Mouse (Mus musculus): ENCODE results near the gene Dbx1. TPM values are rescaled to one million over a fixed set of nuclear protein-coding genes. Genes with fewer than 3 reads are reported as not detected.

The Dbx1 gene
- polyA plus RNA-seq, 1 experiment, result not detected

DNA sequence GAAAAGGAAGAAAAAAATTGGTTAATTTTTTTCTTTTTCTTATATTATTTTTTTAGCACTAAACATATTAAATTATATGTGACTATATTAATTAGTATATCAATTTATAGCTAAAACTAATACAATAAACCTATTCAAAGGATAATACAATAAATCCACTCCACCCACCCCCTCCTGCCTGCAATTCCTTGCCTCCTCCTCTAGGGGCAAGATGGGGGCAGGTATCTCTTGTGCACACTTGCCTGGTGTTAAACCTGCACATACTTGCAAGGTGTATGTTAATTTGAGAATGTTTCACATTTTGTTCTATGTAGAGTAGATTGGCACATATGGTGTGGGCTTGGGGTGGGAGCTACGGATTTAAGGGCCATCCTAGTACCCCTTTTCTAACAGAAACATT, 16.5 kb downstream of the Dbx1 start:
- Histone ChIP-seq H3K79me3 (ENCODE audit: low read depth) (no peaks in the 10 kb centered on the region), H3K79me2 (ENCODE audit: control insufficient read depth, insufficient read depth) (no peaks in the 10 kb centered on the region), H3K36me3 (ENCODE audit: control insufficient read depth, insufficient read depth) (no peaks in the 10 kb centered on the region), H3K4me3 (ENCODE audit: insufficient read depth, poor library complexity, severe bottlenecking) (no peak overlapping the region), H3K27me3 (ENCODE audit: control insufficient read depth, insufficient read depth, insufficient read length) (peaks cover 11% of the 10 kb centered on the region), H3ac (ENCODE audit: control insufficient read depth, insufficient read length, low read depth) (no peak overlapping the region)
- TF ChIP-seq CEBPB (IDR thresholded peaks at IDR 0.05; ENCODE audit: low read depth) (no peak), CTCF (IDR thresholded peaks at IDR 0.05; ENCODE audit: control insufficient read depth, insufficient read depth, insufficient read length) (no peak), USF1 (IDR thresholded peaks at IDR 0.05; ENCODE audit: low read depth) (no peak), FOSL1 (IDR thresholded peaks at IDR 0.05; ENCODE audit: insufficient read depth, low read length, poor library complexity, severe bottlenecking) (no peak), MYOG (IDR thresholded peaks at IDR 0.05; ENCODE audit: control insufficient read depth, extremely low read depth, insufficient read length) (no peak), MYOD1 (IDR thresholded peaks at IDR 0.05; ENCODE audit: control insufficient read depth, insufficient read length, low read depth) (no peak), MAX (IDR thresholded peaks at IDR 0.05) (no peak)

DNA sequence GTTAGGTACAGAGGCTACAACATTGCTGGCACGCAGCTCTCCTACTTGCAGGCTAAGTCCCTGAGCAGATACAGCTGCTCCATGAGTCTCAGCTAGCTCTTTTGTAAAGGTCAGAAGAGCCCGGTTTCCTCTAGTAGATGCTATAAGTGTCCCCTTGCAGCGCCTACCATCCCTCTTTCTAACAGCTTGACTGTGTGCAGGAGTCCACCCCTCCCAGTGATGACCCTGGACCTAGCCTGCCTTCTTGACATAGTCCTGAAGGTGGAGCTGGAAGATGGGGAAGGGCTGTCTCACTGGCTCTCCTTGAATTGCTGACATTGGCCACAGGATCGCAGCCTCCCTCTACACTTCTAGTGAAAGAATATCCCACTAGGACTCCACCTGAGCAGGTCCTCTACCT, 19.6 kb downstream of the Dbx1 start:
- Histone ChIP-seq H3K79me2 (ENCODE audit: control insufficient read depth, insufficient read depth) (no peaks in the 10 kb centered on the region), H3K79me3 (ENCODE audit: low read depth) (no peaks in the 10 kb centered on the region), H3K36me3 (ENCODE audit: control insufficient read depth, insufficient read depth) (no peaks in the 10 kb centered on the region), H3K4me3 (ENCODE audit: insufficient read depth, poor library complexity, severe bottlenecking) (no peak overlapping the region), H3ac (ENCODE audit: control insufficient read depth, insufficient read length, low read depth) (no peak overlapping the region), H3K27me3 (ENCODE audit: control insufficient read depth, insufficient read depth, insufficient read length) (peaks cover 2% of the 10 kb centered on the region)
- TF ChIP-seq MYOD1 (IDR thresholded peaks at IDR 0.05; ENCODE audit: control insufficient read depth, insufficient read length, low read depth) (no peak), CEBPB (IDR thresholded peaks at IDR 0.05; ENCODE audit: low read depth) (no peak), MYOG (IDR thresholded peaks at IDR 0.05; ENCODE audit: control insufficient read depth, extremely low read depth, insufficient read length) (no peak), MAX (IDR thresholded peaks at IDR 0.05) (no peak), FOSL1 (IDR thresholded peaks at IDR 0.05; ENCODE audit: insufficient read depth, low read length, poor library complexity, severe bottlenecking) (no peak), USF1 (IDR thresholded peaks at IDR 0.05; ENCODE audit: low read depth) (no peak), CTCF (IDR thresholded peaks at IDR 0.05; ENCODE audit: control insufficient read depth, insufficient read depth, insufficient read length) (no peak)

DNA sequence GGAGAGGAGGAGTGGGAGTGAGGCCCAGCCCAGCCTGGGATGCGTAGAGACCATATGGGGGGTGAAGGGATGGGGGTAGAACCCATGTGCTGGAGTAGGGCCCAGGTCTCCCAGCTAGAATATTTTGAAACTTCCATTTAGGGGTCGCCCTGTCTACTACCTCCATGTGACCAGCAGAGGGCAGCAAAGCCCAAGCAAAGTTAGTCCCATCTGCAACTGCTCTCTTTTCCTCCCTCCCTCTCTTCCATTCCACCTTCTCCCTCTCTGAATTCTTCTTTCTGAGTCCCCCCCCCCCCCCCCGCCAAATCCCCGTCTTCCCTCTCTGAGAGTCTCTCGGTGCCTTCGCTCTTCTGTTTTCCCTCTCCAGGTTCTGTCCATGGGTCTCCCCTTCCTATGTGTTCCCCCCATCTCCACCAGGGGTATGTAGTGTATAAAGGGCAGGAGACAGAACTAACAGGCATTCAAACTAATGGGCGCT, 20.4 kb downstream of the Dbx1 start:
- Histone ChIP-seq H3K79me3 (ENCODE audit: low read depth) (no peaks in the 10 kb centered on the region), H3K79me2 (ENCODE audit: control insufficient read depth, insufficient read depth) (no peaks in the 10 kb centered on the region), H3K36me3 (ENCODE audit: control insufficient read depth, insufficient read depth) (no peaks in the 10 kb centered on the region), H3K27me3 (ENCODE audit: control insufficient read depth, insufficient read depth, insufficient read length) (no peaks in the 10 kb centered on the region), H3ac (ENCODE audit: control insufficient read depth, insufficient read length, low read depth) (no peak overlapping the region), H3K4me3 (ENCODE audit: insufficient read depth, poor library complexity, severe bottlenecking) (no peak overlapping the region)
- peak; percentile 71 for TF ChIP-seq CTCF (IDR thresholded peaks at IDR 0.05; ENCODE audit: control insufficient read depth, insufficient read depth, insufficient read length)
- no peak for TF ChIP-seq FOSL1 (IDR thresholded peaks at IDR 0.05; ENCODE audit: insufficient read depth, low read length, poor library complexity, severe bottlenecking)

DNA sequence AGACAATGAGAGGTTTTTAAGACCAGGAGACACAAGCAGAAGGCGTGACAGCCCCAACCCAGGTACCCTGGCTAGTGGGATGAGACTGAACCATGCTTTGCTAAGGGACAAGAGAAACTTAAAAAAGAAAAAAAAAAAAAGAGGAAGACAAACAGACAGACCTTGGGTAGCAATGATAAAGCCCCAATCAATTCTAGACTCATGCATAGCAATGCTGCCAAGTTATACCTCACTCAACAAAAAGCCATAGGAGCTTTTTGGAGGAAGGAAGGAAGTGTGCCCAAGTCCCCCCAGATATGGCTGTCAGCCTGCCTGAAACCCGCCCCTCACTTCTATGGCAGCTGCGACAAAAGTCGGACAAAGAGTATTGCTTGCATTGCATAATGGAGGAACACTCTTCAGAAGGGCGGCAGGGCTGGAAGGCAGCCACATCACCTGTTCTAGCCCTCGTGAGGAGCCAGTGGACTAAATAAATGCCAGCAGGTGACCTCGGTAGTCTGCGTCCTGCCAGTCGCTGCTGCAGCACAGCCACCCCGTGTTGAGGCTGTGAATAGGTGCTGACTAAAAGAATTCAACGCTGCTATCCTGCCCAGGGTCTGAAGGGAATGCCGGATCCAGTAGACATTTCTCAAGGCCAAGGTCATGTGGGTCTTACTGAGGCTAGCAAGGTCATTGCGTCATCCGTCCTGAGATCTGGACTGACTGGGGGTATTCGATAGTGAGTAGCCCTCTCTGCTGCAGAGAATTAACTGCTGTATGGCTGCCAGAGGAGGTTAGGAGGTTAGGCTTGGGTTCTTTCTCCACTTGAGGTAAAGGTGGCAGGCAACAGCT, 31.5 kb downstream of the Dbx1 start:
- TF ChIP-seq FOSL1 (IDR thresholded peaks at IDR 0.05; ENCODE audit: insufficient read depth, low read length, poor library complexity, severe bottlenecking) (no peak), USF1 (IDR thresholded peaks at IDR 0.05; ENCODE audit: low read depth) (no peak), CTCF (IDR thresholded peaks at IDR 0.05; ENCODE audit: control insufficient read depth, insufficient read depth, insufficient read length) (no peak), MAX (IDR thresholded peaks at IDR 0.05) (no peak), CEBPB (IDR thresholded peaks at IDR 0.05; ENCODE audit: low read depth) (no peak), MYOG (IDR thresholded peaks at IDR 0.05; ENCODE audit: control insufficient read depth, extremely low read depth, insufficient read length) (no peak)
- Histone ChIP-seq H3K36me3 (ENCODE audit: control insufficient read depth, insufficient read depth) (no peaks in the 10 kb centered on the region), H3ac (ENCODE audit: control insufficient read depth, insufficient read length, low read depth) (no peak overlapping the region), H3K79me3 (ENCODE audit: low read depth) (no peaks in the 10 kb centered on the region), H3K4me3 (ENCODE audit: insufficient read depth, poor library complexity, severe bottlenecking) (no peak overlapping the region), H3K27me3 (ENCODE audit: control insufficient read depth, insufficient read depth, insufficient read length) (no peaks in the 10 kb centered on the region), H3K79me2 (ENCODE audit: control insufficient read depth, insufficient read depth) (no peaks in the 10 kb centered on the region)

DNA sequence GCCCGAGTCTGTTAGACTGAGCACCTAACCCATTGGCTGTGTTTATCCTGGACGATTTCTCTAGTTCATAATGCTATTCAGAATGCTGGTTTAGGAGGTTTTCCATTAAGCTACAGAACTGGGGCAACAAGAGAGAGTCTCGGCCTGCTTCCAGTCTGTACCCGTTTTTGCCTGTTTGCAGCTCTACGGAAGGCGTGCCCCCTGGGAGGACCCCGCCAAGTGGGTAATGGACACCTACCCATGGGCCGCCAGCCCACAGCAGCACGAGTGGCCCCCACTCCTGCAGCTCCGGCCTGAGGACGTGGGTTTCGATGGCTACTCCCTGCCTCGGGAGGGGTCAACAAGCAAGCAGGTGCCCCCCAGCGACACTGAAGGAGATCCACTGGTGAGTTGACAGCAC, 32.4 kb downstream of the Dbx1 start:
- Histone ChIP-seq H3K4me3 (ENCODE audit: insufficient read depth, poor library complexity, severe bottlenecking) (no peak overlapping the region), H3K36me3 (ENCODE audit: control insufficient read depth, insufficient read depth) (no peaks in the 10 kb centered on the region), H3K27me3 (ENCODE audit: control insufficient read depth, insufficient read depth, insufficient read length) (no peaks in the 10 kb centered on the region), H3K79me2 (ENCODE audit: control insufficient read depth, insufficient read depth) (no peaks in the 10 kb centered on the region), H3ac (ENCODE audit: control insufficient read depth, insufficient read length, low read depth) (no peak overlapping the region), H3K79me3 (ENCODE audit: low read depth) (no peaks in the 10 kb centered on the region)
- TF ChIP-seq CTCF (IDR thresholded peaks at IDR 0.05; ENCODE audit: control insufficient read depth, insufficient read depth, insufficient read length), result no peak
- no peak for TF ChIP-seq MAX (IDR thresholded peaks at IDR 0.05)
- TF ChIP-seq MYOD1 (IDR thresholded peaks at IDR 0.05; ENCODE audit: control insufficient read depth, insufficient read length, low read depth), result no peak
